Mouse (Mus musculus): Measurements from ENCODE around the gene Gal3st3. TPM values are rescaled to one million over a fixed set of nuclear protein-coding genes. Genes with fewer than 3 reads are reported as not detected.

The Gal3st3 gene
- total RNA-seq (2021) = 10 to 100 TPM; 24.5 to 25.7 TPM

- DNase-seq (ENCODE audit: low spot score) = no peak
- intact Hi-C loops (cut with DNase I) = loop anchor here (5.0 kb wide), 1 partner anchor 191 kb away; the partner anchor contains the start of gene Rab1b
These were observed at the start of gene Gal3st3 for GRCm38 (mm10) chr19:5297903-5298800. Gal3st3 (plus strand) TSS chr19:5298331.

GRCm38 (mm10) chr19:5257140-5257539 is 41.0 kb upstream of the Gal3st3 start:
- intact Hi-C loops (cut with DNase I) = no loop called here
- no peak for DNase-seq (ENCODE audit: low spot score)

GRCm38 (mm10) chr19:5267015-5267414 is 31.1 kb upstream of the Gal3st3 start:
- intact Hi-C loops (cut with DNase I) = no loop called here
- no peak for DNase-seq (ENCODE audit: low spot score)

- no peak for DNase-seq (ENCODE audit: low spot score)
- intact Hi-C loops (cut with DNase I) = no loop called here
These were observed 30.1 kb upstream of the Gal3st3 start for GRCm38 (mm10) chr19:5268017-5268416.

GRCm38 (mm10) chr19:5268875-5269274 is 29.3 kb upstream of the Gal3st3 start:
- intact Hi-C loops (cut with DNase I) = no loop called here
- no peak for DNase-seq (ENCODE audit: low spot score)

- intact Hi-C loops (cut with DNase I) = no loop called here
- no peak for DNase-seq (ENCODE audit: low spot score)
These were observed 28.7 kb upstream of the Gal3st3 start for GRCm38 (mm10) chr19:5269392-5269791.

- intact Hi-C loops (cut with DNase I) = no loop called here
- no peak for DNase-seq (ENCODE audit: low spot score)
These were observed 26.7 kb upstream of the Gal3st3 start for GRCm38 (mm10) chr19:5271430-5271829.

GRCm38 (mm10) chr19:5272326-5272795 is 25.8 kb upstream of the Gal3st3 start:
- DNase-seq (ENCODE audit: low spot score) = peak; percentile 21

GRCm38 (mm10) chr19:5272801-5273733 is 25.1 kb upstream of the Gal3st3 start, which contains the start of gene Pacs1:
Pacs1 (minus strand) TSS chr19:5273119.
- peak; percentile 87 for DNase-seq (ENCODE audit: low spot score)
- intact Hi-C loops (cut with DNase I) = no loop called here

More at GRCm38 (mm10) chr19:5272326-5272795, 25.8 kb upstream of the Gal3st3 start:
- intact Hi-C loops (cut with DNase I) = no loop called here

GRCm38 (mm10) chr19:5273916-5274315 is 24.2 kb upstream of the Gal3st3 start:
- DNase-seq (ENCODE audit: low spot score) = no peak

GRCm38 (mm10) chr19:5274641-5275040 is 23.5 kb upstream of the Gal3st3 start:
- intact Hi-C loops (cut with DNase I) = loop anchor here (2.0 to 5.0 kb wide), 2 partner anchors 20 to 77 kb away; partner anchors contain the start of gene Sf3b2
- no peak for DNase-seq (ENCODE audit: low spot score)

More at GRCm38 (mm10) chr19:5273916-5274315, 24.2 kb upstream of the Gal3st3 start:
- intact Hi-C loops (cut with DNase I) = loop anchor here (2.0 kb wide), 1 partner anchor 21 kb away; the partner anchor contains the start of gene Sf3b2

- no peak for DNase-seq (ENCODE audit: low spot score)
- intact Hi-C loops (cut with DNase I) = loop anchor here (2.0 to 5.0 kb wide), 2 partner anchors 19 to 78 kb away; partner anchors contain the start of gene Sf3b2
These were observed 22.4 kb upstream of the Gal3st3 start for GRCm38 (mm10) chr19:5275736-5276135.

GRCm38 (mm10) chr19:5276531-5276930 is 21.6 kb upstream of the Gal3st3 start:
- intact Hi-C loops (cut with DNase I) = loop anchor here (5.0 kb wide), 1 partner anchor 79 kb away; no protein-coding TSS in a partner anchor
- DNase-seq (ENCODE audit: low spot score) = no peak

GRCm38 (mm10) chr19:5277140-5277539 is 21.0 kb upstream of the Gal3st3 start:
- intact Hi-C loops (cut with DNase I) = loop anchor here (5.0 kb wide), 1 partner anchor 80 kb away; no protein-coding TSS in a partner anchor
- DNase-seq (ENCODE audit: low spot score) = no peak

GRCm38 (mm10) chr19:5278381-5278780 is 19.8 kb upstream of the Gal3st3 start:
- DNase-seq (ENCODE audit: low spot score) = no peak
- intact Hi-C loops (cut with DNase I) = loop anchor here (5.0 kb wide), 1 partner anchor 81 kb away; no protein-coding TSS in a partner anchor

- intact Hi-C loops (cut with DNase I) = loop anchor here (2.0 to 5.0 kb wide), 2 partner anchors 20 to 188 kb away; partner anchors contain the start of gene Rab1b
- peak; percentile 97 for DNase-seq (ENCODE audit: low spot score)
These were observed 3.0 kb upstream of the Gal3st3 start, which contains the start of gene Sf3b2 for GRCm38 (mm10) chr19:5294972-5295735. Sf3b2 (minus strand) TSS chr19:5295455.

- intact Hi-C loops (cut with DNase I) = loop anchor here (2.0 to 5.0 kb wide), 2 partner anchors 21 to 188 kb away; partner anchors contain the start of gene Rab1b
- DNase-seq (ENCODE audit: low spot score) = no peak
These were observed 2.4 kb upstream of the Gal3st3 start for GRCm38 (mm10) chr19:5295736-5296075.

GRCm38 (mm10) chr19:5296630-5297029 is 1.5 kb upstream of the Gal3st3 start:
- intact Hi-C loops (cut with DNase I) = loop anchor here (5.0 kb wide), 1 partner anchor 189 kb away; the partner anchor contains the start of gene Rab1b
- DNase-seq (ENCODE audit: low spot score) = no peak

- intact Hi-C loops (cut with DNase I) = loop anchor here (5.0 kb wide), 1 partner anchor 47 kb away; the partner anchor contains the start of gene Cst6
- DNase-seq (ENCODE audit: low spot score) = no peak
These were observed 2.5 kb downstream of the Gal3st3 start for GRCm38 (mm10) chr19:5300588-5300987.

Data from heart, postnatal 25 days (tissue).